Mouse (Mus musculus) liver, adult 2 months (tissue): ENCODE data around the gene Fgfr2. TPM values are rescaled to one million over a fixed set of nuclear protein-coding genes. Genes with fewer than 3 reads are reported as not detected.
A peak's percentile ranks its signal among the peaks of the same experiment; 100 is the strongest.

ENCODE experiments used
- DNase-seq: peaks from one replicate; pipeline ENCODE4 v3.0.0-alpha.2; 2011; ENCODE audit warnings: low read depth, low spot score; ENCODE audit errors: extremely low read depth
- H3K27ac ChIP-seq: fragments of 200-500 bp; replicated peaks from 2 replicates; pipeline ENCODE4 v1.5.1; 2012; ENCODE audit warnings: low read depth, mild to moderate bottlenecking, control low read depth, inconsistent platforms, low read length; ENCODE audit not compliant: insufficient read depth
- H3K27me3 ChIP-seq: fragments of 200-500 bp; 2 replicates; pipeline ENCODE4 v1.6.1; 2012; ENCODE audit warnings: mild to moderate bottlenecking, moderate library complexity, low read length, inconsistent platforms; ENCODE audit not compliant: control insufficient read depth, insufficient read depth
- H3K36me3 ChIP-seq: fragments of 200-500 bp; 2 replicates; pipeline ENCODE4 v1.6.1; 2012; ENCODE audit warnings: low read length, inconsistent platforms; ENCODE audit not compliant: control insufficient read depth, insufficient read depth
- H3K4me1 ChIP-seq: fragments of 200-500 bp; 2 replicates; pipeline ENCODE4 v1.6.1; 2011; ENCODE audit warnings: low read length; ENCODE audit not compliant: control insufficient read depth, insufficient read depth
- H3K4me3 ChIP-seq: fragments of 200-500 bp; 2 replicates; pipeline ENCODE4 v1.5.1; 2011; ENCODE audit warnings: low read depth, mild to moderate bottlenecking, control low read depth, low read length, moderate library complexity; ENCODE audit not compliant: insufficient read depth
- H3K79me2 ChIP-seq: fragments of 200-500 bp; 2 replicates; pipeline ENCODE4 v1.6.1; 2012; ENCODE audit warnings: inconsistent platforms, mild to moderate bottlenecking, low read length, moderate library complexity; ENCODE audit not compliant: control insufficient read depth, insufficient read depth
- H3K9ac ChIP-seq: fragments of 200-500 bp; 2 replicates; pipeline ENCODE4 v1.6.1; 2012; ENCODE audit warnings: low read depth, mild to moderate bottlenecking, control low read depth, inconsistent platforms, low read length
- CTCF ChIP-seq: fragments of 200-500 bp; IDR thresholded peaks from 2 replicates; pipeline ENCODE4 v1.5.1; 2011; ENCODE audit warnings: low read depth, low read length, control low read depth
- POLR2A ChIP-seq: fragments of 200-500 bp; IDR thresholded peaks from 2 replicates; pipeline ENCODE4 v1.6.1; 2011; ENCODE audit warnings: low read length, control low read depth; ENCODE audit not compliant: insufficient read depth; ENCODE audit errors: extremely low read depth
- WGBS: fragments of 180-500 bp; shearing (Covaris S2); methylation state at CpG from one replicate; pipeline ENCODE4 v1.1.7; 2018; 5-methylcytosine and 5-hydroxymethylcytosine counted together
- polyA plus RNA-seq: library from polyadenylated mRNA; depleted of rRNA; stranded (reverse); fragments of >200 nt; gene quantifications from 2 replicates; pipeline ENCODE4 v1.2.3, GENCODE M21; 2012
- total RNA-seq: library from RNA; depleted of rRNA; stranded (reverse); fragments of >200 nt; gene quantifications from 2 replicates; pipeline ENCODE4 v1.2.3, GENCODE M21; 2014

The Fgfr2 gene
- total and polyA plus RNA-seq, 2 experiments = 16.7 to 35.2 TPM

GRCm38 (mm10) chr7:130839380-130840100 is 2283.6 kb downstream of the Fgfr2 start:
- Histone ChIP-seq H3K27ac (no peak overlapping the region), H3K79me2 (no peaks in the 10 kb centered on the region), H3K4me3 (no peak overlapping the region), H3K36me3 (no peaks in the 10 kb centered on the region), H3K4me1 (peaks cover 10% of the 10 kb centered on the region; the same call in 1 of the 2 replicates), H3K9ac (no peak overlapping the region), H3K27me3 (no peaks in the 10 kb centered on the region)
- 47% methylated on average over 12 of the region's 12 CpGs for WGBS
- TF ChIP-seq CTCF (no peak), POLR2A (no peak)
- no peak for DNase-seq

- Histone ChIP-seq H3K4me3 (no peak overlapping the region), H3K27me3 (no peaks in the 10 kb centered on the region), H3K27ac (no peak overlapping the region), H3K36me3 (no peaks in the 10 kb centered on the region), H3K79me2 (no peaks in the 10 kb centered on the region), H3K9ac (no peak overlapping the region), H3K4me1 (peaks cover 10% of the 10 kb centered on the region; the same call in 1 of the 2 replicates)
- WGBS = 73% methylated on average over 3 of the region's 3 CpGs
- DNase-seq = no peak
- TF ChIP-seq CTCF (no peak), POLR2A (no peak)
These were observed 2284.5 kb downstream of the Fgfr2 start for GRCm38 (mm10) chr7:130838658-130839025.

GRCm38 (mm10) chr7:130837941-130838657 is 2285.1 kb downstream of the Fgfr2 start:
- Histone ChIP-seq H3K79me2 (no peaks in the 10 kb centered on the region), H3K4me1 (peaks cover 10% of the 10 kb centered on the region; the same call in 1 of the 2 replicates), H3K4me3 (no peak overlapping the region), H3K27ac (no peak overlapping the region), H3K36me3 (no peaks in the 10 kb centered on the region), H3K9ac (no peak overlapping the region), H3K27me3 (no peaks in the 10 kb centered on the region)
- 48% methylated on average over 12 of the region's 12 CpGs for whole genome bisulfite sequencing
- TF ChIP-seq CTCF (no peak), POLR2A (no peak)
- DNase-seq = peak; percentile 34

- H3K27ac ChIP-seq = no peak overlapping the region
- WGBS = 37% methylated on average over 9 of the region's 9 CpGs
- DNase-seq = peak; percentile 22
These were observed 2287.1 kb downstream of the Fgfr2 start for GRCm38 (mm10) chr7:130836066-130836465.

GRCm38 (mm10) chr7:130834958-130835861 is 2287.9 kb downstream of the Fgfr2 start:
- no peaks in the 10 kb centered on the region for H3K79me2 ChIP-seq
- H3K27me3 ChIP-seq = no peaks in the 10 kb centered on the region
- H3K27ac ChIP-seq = peak overlapping the region; percentile 47
- DNase-seq = peak; percentile 94
- peaks cover 13% of the 10 kb centered on the region; the same call in 1 of the 2 replicates for H3K4me1 ChIP-seq
- 11% methylated on average over 18 of the region's 18 CpGs for WGBS
- no peaks in the 10 kb centered on the region for H3K36me3 ChIP-seq
- no peak overlapping the region for H3K4me3 ChIP-seq
- H3K9ac ChIP-seq = no peak overlapping the region
- no peak for TF ChIP-seq POLR2A

More at GRCm38 (mm10) chr7:130836066-130836465, 2287.1 kb downstream of the Fgfr2 start:
- H3K79me2 ChIP-seq = no peaks in the 10 kb centered on the region
- H3K27me3 ChIP-seq = no peaks in the 10 kb centered on the region
- TF ChIP-seq POLR2A = no peak
- no peak for TF ChIP-seq CTCF
- no peaks in the 10 kb centered on the region for H3K36me3 ChIP-seq
- H3K4me1 ChIP-seq = peaks cover 13% of the 10 kb centered on the region; the same call in 1 of the 2 replicates
- H3K4me3 ChIP-seq = no peak overlapping the region
- H3K9ac ChIP-seq = no peak overlapping the region
